Mouse (Mus musculus) adrenal gland, postnatal 0 days (tissue): ENCODE measurements around the gene Pate4. TPM values are rescaled to one million over a fixed set of nuclear protein-coding genes. Genes with fewer than 3 reads are reported as not detected.

Experiments
- polyA plus RNA-seq: library from polyadenylated mRNA; unstranded; fragments of >200 nt; fragmentation: Nextera tagmentation; extraction: Ambion mirVana; gene quantifications from 2 replicates; pipeline ENCODE4 v1.2.1, GENCODE M21; 2015

Pate4 gene
- polyA plus RNA-seq = not detected in 2 replicates

GRCm38 (mm10) chr9:35611841-35612240, at the start of gene Pate4:
Gene Pate4, minus strand, starts transcription at chr9:35611941.

GRCm38 (mm10) chr9:35648102-35648501, 36.4 kb upstream of the Pate4 start, which contains the start of gene Pate3:
Gene Pate3, minus strand, starts transcription at chr9:35648202.

DNA sequence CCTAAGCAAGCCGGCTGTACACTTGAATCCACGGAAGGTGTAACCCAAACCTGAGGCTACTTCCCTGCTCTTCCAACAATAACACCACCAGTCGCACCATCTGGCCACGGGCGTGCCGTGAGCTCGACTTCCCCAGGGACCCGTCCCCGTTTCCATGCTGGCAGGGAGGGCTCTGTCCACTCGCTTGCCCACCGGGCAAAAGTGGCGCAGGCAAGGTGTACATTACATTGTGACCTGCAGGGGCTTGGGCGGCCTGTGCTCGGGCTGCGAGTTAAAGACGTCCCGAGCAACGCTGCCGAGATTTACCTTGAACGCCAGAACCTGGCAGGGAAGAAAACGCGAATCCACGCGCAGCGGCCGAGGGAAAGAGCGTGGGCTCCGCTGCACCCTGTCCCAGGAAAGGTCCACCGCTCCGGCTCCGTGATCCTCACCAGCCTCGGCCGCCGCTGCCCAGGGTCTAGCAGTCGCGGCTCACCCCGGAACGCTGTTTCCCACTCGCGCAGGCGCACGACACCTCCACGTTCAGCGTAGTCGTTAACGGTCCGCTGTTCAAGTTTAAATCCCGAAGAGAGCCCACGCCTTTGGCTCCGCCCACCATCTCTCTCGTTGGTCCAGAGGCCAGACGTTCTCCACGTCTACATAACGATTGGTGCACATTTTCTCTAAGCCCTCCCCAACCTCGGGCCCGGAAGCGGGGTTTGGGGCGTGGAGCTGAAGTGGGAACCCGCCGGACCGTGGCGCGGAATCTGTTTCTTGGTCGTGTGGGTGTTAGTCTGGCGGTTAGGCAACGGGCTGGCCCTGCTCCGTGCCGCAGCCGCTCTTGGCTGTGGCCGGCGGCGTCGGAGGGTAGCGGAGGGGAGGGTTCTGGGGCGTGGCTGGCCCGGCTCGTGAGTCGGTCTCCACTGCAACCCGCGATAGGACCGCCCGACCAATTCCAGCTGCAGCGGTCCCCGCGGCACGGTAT, 41.9 kb downstream of the Pate4 start, which contains the start of the genes Pate2 and Hyls1:
Pate2 (plus strand) TSS at position 714 of the 964 bp plus-strand sequence.
Hyls1 (minus strand) TSS at position 828 of the 964 bp plus-strand sequence.

DNA sequence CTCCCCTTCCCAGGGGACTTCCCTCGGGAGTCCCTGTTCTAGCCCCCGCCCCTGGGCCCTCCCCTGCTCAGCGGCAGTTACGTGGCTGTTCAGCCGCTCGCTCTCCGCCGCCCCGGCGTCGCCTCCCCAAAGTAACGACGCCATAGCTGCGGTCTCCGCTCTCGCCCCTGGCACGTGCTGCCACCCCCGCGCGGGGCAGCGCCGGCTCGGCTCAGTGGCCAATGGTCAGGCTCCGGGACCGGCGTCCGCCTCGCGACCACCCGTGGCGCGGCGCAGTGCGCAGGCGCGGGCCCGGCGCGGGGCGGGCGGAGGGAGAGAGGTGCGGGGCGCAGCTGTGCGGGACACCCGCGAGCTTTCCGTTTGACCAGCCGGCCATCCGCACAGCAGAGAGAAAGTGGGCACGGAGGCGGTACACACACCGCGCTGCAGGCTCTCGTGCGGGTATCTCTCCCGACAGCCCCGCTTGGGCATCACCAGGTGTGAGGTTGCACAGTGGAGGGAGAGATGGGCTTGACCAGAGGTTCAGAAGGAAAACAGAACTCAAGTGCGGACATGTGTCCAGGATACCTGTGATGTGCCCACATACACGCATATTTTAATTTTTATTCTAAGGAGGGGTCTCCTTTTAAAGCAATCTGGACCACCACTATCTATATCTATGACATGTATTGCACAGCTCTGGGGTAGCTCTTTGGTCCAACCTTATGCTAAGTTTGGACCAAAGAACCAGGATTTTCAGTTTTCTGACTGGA, 53.3 kb downstream of the Pate4 start, which contains the start of the genes Ddx25 and Pus3:
Ddx25 (minus strand) TSS at position 272 of the 752 bp plus-strand sequence.
Pus3 (plus strand) TSS at position 339 of the 752 bp plus-strand sequence.

Other genes starting within 250 kb of the Pate4 start
- 4.7 and 5.6 TPM in 2 replicates for gene Cdon, start 190.8 kb downstream of the Pate4 start, polyA plus RNA-seq
- not detected in 2 replicates for gene Gm1113, start 93.7 kb downstream of the Pate4 start, polyA plus RNA-seq
- gene Ddx25, start 53.4 kb downstream of the Pate4 start, polyA plus RNA-seq = 1.8 and 3.6 TPM in 2 replicates
- 10.7 and 11.9 TPM in 2 replicates for gene Pus3, start 53.3 kb downstream of the Pate4 start, polyA plus RNA-seq
- gene Pate2, start 41.7 kb downstream of the Pate4 start, polyA plus RNA-seq = 0.15 and 0.27 TPM in 2 replicates
- gene Hyls1, start 41.5 kb downstream of the Pate4 start, polyA plus RNA-seq = 7.3 and 8.3 TPM in 2 replicates
- gene Pate3, start 36.3 kb upstream of the Pate4 start, polyA plus RNA-seq = not detected in 2 replicates
- gene Pate1, start 75.4 kb upstream of the Pate4 start, polyA plus RNA-seq = not detected in 2 replicates
- not detected in 2 replicates for gene Gm17677, start 129.1 kb upstream of the Pate4 start, polyA plus RNA-seq
- not detected in 2 replicates for gene Gm17727, start 166.2 kb upstream of the Pate4 start, polyA plus RNA-seq
- not detected in 2 replicates for gene Gm27235, start 178.2 kb upstream of the Pate4 start, polyA plus RNA-seq
- not detected in 2 replicates for gene D730048I06Rik, start 178.2 kb upstream of the Pate4 start, polyA plus RNA-seq
- gene 9230110F15Rik, start 232.2 kb upstream of the Pate4 start, polyA plus RNA-seq = not detected in 2 replicates